Mouse (Mus musculus) midbrain, embryonic 15.5 days (tissue): ENCODE data around the gene Lrrc15. TPM values are rescaled to one million over a fixed set of nuclear protein-coding genes. Genes with fewer than 3 reads are reported as not detected.

Experiments
- ATAC-seq: fragments of 200-750 bp; cut with Nextera tagmentation; replicated peaks from 2 replicates; pipeline ENCODE4 v1.8.0; 2017; ENCODE audit warnings: moderate TSS enrichment
- H3K27ac ChIP-seq: fragments of 300-500 bp; sonication (generic); 2 replicates; pipeline ENCODE4 v1.5.1; 2015; ENCODE audit warnings: mild to moderate bottlenecking, inconsistent platforms
- H3K27me3 ChIP-seq: fragments of 300-500 bp; sonication (generic); replicated peaks from 2 replicates; pipeline ENCODE4 v1.6.1; 2015; ENCODE audit warnings: inconsistent platforms
- H3K36me3 ChIP-seq: fragments of 300-500 bp; sonication (generic); replicated peaks from 2 replicates; pipeline ENCODE4 v1.6.1; 2015; ENCODE audit warnings: inconsistent platforms
- H3K4me1 ChIP-seq: fragments of 300-500 bp; sonication (generic); 2 replicates; pipeline ENCODE4 v1.6.1; 2015; ENCODE audit warnings: inconsistent platforms
- H3K4me2 ChIP-seq: fragments of 300-500 bp; sonication (generic); 2 replicates; pipeline ENCODE4 v1.6.1; 2015; ENCODE audit warnings: inconsistent platforms, mild to moderate bottlenecking, moderate library complexity
- H3K4me3 ChIP-seq: fragments of 300-500 bp; sonication (generic); 2 replicates; pipeline ENCODE4 v1.5.1; 2015; ENCODE audit warnings: mild to moderate bottlenecking, inconsistent platforms
- H3K9ac ChIP-seq: fragments of 300-500 bp; sonication (generic); 2 replicates; pipeline ENCODE4 v1.6.1; 2015; ENCODE audit warnings: mild to moderate bottlenecking, inconsistent platforms
- H3K9me3 ChIP-seq: fragments of 300-500 bp; sonication (generic); 2 replicates; pipeline ENCODE4 v1.6.1; 2016; ENCODE audit warnings: inconsistent platforms
- WGBS: fragments of 180-500 bp; shearing (Covaris S2); methylation state at CpG from one replicate; pipeline ENCODE4 v1.1.7; 2015; ENCODE audit warnings: mixed read lengths; 5-methylcytosine and 5-hydroxymethylcytosine counted together
- polyA plus RNA-seq: library from polyadenylated mRNA; unstranded; fragments of >200 nt; fragmentation: Nextera tagmentation; extraction: Ambion mirVana; gene quantifications from 2 replicates; pipeline ENCODE4 v1.2.1, GENCODE M21; 2015

The Lrrc15 gene
- polyA plus RNA-seq, 1 experiment from 2014 or later = 0.22 TPM

- Histone ChIP-seq H3K4me2 (no peak overlapping the region), H3K4me3 (no peak overlapping the region), H3K27ac (no peak overlapping the region), H3K36me3 (no peaks in the 10 kb centered on the region), H3K9ac (no peak overlapping the region), H3K27me3 (peaks cover 25% of the 10 kb centered on the region), H3K9me3 (no peaks in the 10 kb centered on the region), H3K4me1 (peaks cover 15% of the 10 kb centered on the region)
- WGBS = 25% methylated on average over 13 of the region's 13 CpGs
- no peak for ATAC-seq
Measured at GRCm38 (mm10) chr16:30231882-30232604, 51.0 kb downstream of the Lrrc15 start.

GRCm38 (mm10) chr16:30227352-30227751, 55.7 kb downstream of the Lrrc15 start:
- Histone ChIP-seq H3K36me3 (no peaks in the 10 kb centered on the region), H3K4me1 (0 out of 2 replicates have a peak, but pooled peaks cover 3% of the 10 kb centered on the region), H3K9me3 (no peaks in the 10 kb centered on the region), H3K4me2 (no peak overlapping the region), H3K4me3 (no peak overlapping the region), H3K9ac (no peak overlapping the region), H3K27ac (no peak overlapping the region), H3K27me3 (peaks cover 16% of the 10 kb centered on the region)
- ATAC-seq = no peak
- 66% methylated on average over 7 of the region's 7 CpGs for WGBS

GRCm38 (mm10) chr16:30221161-30221782, 61.8 kb downstream of the Lrrc15 start:
- peaks cover 24% of the 10 kb centered on the region for H3K27me3 ChIP-seq
- 84% methylated on average over 13 of the region's 13 CpGs for WGBS

More at GRCm38 (mm10) chr16:30221161-30221782, 61.8 kb downstream of the Lrrc15 start:
- Histone ChIP-seq H3K4me2 (no peak overlapping the region), H3K4me1 (peaks cover 3% of the 10 kb centered on the region; the same call in 1 of the 2 replicates), H3K4me3 (no peak overlapping the region), H3K9ac (no peak overlapping the region), H3K27ac (no peak overlapping the region), H3K9me3 (no peaks in the 10 kb centered on the region), H3K36me3 (no peaks in the 10 kb centered on the region)
- ATAC-seq = no peak

Other genes with a start within 250 kb of the Lrrc15 start
- 11.1 and 12.4 TPM in 2 replicates for gene Hes1, start 218.9 kb downstream of the Lrrc15 start, polyA plus RNA-seq
- gene Cpn2, start 15.8 kb downstream of the Lrrc15 start, polyA plus RNA-seq = not detected in 2 replicates
- 0.23 and 0.31 TPM in 2 replicates for gene Gp5, start 27.5 kb upstream of the Lrrc15 start, polyA plus RNA-seq
- gene Atp13a3, start 122.7 kb upstream of the Lrrc15 start, polyA plus RNA-seq = 8.1 and 8.6 TPM in 2 replicates